Mouse (Mus musculus) intestine, postnatal 0 days (tissue): ENCODE measurements around the gene Selenow. TPM values are rescaled to one million over a fixed set of nuclear protein-coding genes. Genes with fewer than 3 reads are reported as not detected.
A peak's percentile ranks its signal among the peaks of the same experiment; 100 is the strongest.

ENCODE experiments used
- ATAC-seq: fragments of 200-750 bp; cut with Nextera tagmentation; 2 replicates; pipeline ENCODE4 v1.8.0; 2017; ENCODE audit warnings: mild to moderate bottlenecking, moderate TSS enrichment, moderate library complexity
- H3K27ac ChIP-seq: fragments of 300-500 bp; sonication (generic); 2 replicates; pipeline ENCODE4 v1.5.1; 2014; ENCODE audit warnings: mild to moderate bottlenecking, low read depth, low read length, moderate library complexity
- H3K27me3 ChIP-seq: fragments of 300-500 bp; sonication (generic); replicated peaks from 2 replicates; pipeline ENCODE4 v1.6.1; 2014; ENCODE audit warnings: low read length, mixed read lengths; ENCODE audit not compliant: control insufficient read depth, insufficient read depth
- H3K36me3 ChIP-seq: fragments of 300-500 bp; sonication (generic); 2 replicates; pipeline ENCODE4 v1.6.1; 2014; ENCODE audit warnings: mild to moderate bottlenecking, moderate library complexity; ENCODE audit not compliant: control insufficient read depth, insufficient read depth
- H3K4me1 ChIP-seq: fragments of 300-500 bp; sonication (generic); replicated peaks from 2 replicates; pipeline ENCODE4 v1.6.1; 2014; ENCODE audit warnings: antibody characterized with exemption, low read length, mixed read lengths; ENCODE audit not compliant: control insufficient read depth, insufficient read depth
- H3K4me2 ChIP-seq: fragments of 300-500 bp; sonication (generic); replicated peaks from 2 replicates; pipeline ENCODE4 v1.6.1; 2014; ENCODE audit warnings: low read depth, mild to moderate bottlenecking, moderate library complexity
- H3K4me3 ChIP-seq: fragments of 300-500 bp; sonication (generic); 2 replicates; pipeline ENCODE4 v1.5.1; 2014; ENCODE audit warnings: low read depth, low read length
- H3K9ac ChIP-seq: fragments of 300-500 bp; sonication (generic); 2 replicates; pipeline ENCODE4 v1.6.1; 2014; ENCODE audit warnings: mild to moderate bottlenecking, low read depth, low read length
- H3K9me3 ChIP-seq: fragments of 300-500 bp; sonication (generic); 2 replicates; pipeline ENCODE4 v1.6.1; 2016; ENCODE audit warnings: mixed run types; ENCODE audit not compliant: control insufficient read depth
- CTCF ChIP-seq: sonication (generic); IDR thresholded peaks from 2 replicates; pipeline ENCODE4 v1.5.1; 2016; ENCODE audit warnings: low read depth, mild to moderate bottlenecking, control low read depth, antibody characterized with exemption, moderate library complexity
- WGBS: fragments of 180-500 bp; shearing (Covaris S2); extraction: QIAGEN DNeasy Blood & Tissue Kit; methylation state at CpG from one replicate; pipeline ENCODE4 v1.1.7; 2014; 5-methylcytosine and 5-hydroxymethylcytosine counted together
- polyA plus RNA-seq: library from polyadenylated mRNA; unstranded; fragments of >200 nt; fragmentation: Nextera tagmentation; extraction: Ambion mirVana; gene quantifications from 2 replicates; pipeline ENCODE4 v1.2.1, GENCODE M21; 2015

The Selenow gene
- polyA plus RNA-seq, 1 experiment from 2014 or later: 814 TPM

- TF ChIP-seq CTCF: no peak
- WGBS: 17% methylated on average over 20 of the region's 21 CpGs
- H3K4me2 ChIP-seq: peak overlapping the region; percentile 50
- H3K9me3 ChIP-seq: no peaks in the 10 kb centered on the region
- ATAC-seq: no peak; the same call in 1 of the 2 replicates
- H3K4me1 ChIP-seq: no peaks in the 10 kb centered on the region; the same call in 1 of the 2 replicates
- H3K9ac ChIP-seq: no peak overlapping the region
- peaks cover 34% of the 10 kb centered on the region; the same call in 1 of the 2 replicates for H3K36me3 ChIP-seq
- H3K4me3 ChIP-seq: no peak overlapping the region
- no peak overlapping the region for H3K27ac ChIP-seq
- no peaks in the 10 kb centered on the region for H3K27me3 ChIP-seq
Measured at GRCm38 (mm10) chr7:15954978-15955443, 32.8 kb upstream of the Selenow start.

GRCm38 (mm10) chr7:15954436-15954835 lies 32.2 kb upstream of the Selenow start:
- Histone ChIP-seq H3K27me3 (no peaks in the 10 kb centered on the region), H3K9me3 (no peaks in the 10 kb centered on the region), H3K4me3 (no peak overlapping the region), H3K4me2 (no peak overlapping the region; the same call in 1 of the 2 replicates), H3K36me3 (peaks cover 35% of the 10 kb centered on the region; the same call in 1 of the 2 replicates), H3K4me1 (no peaks in the 10 kb centered on the region; the same call in 1 of the 2 replicates), H3K27ac (no peak overlapping the region), H3K9ac (no peak overlapping the region)
- ATAC-seq: no peak
- TF ChIP-seq CTCF: no peak
- WGBS: 88% methylated on average over 7 of the region's 7 CpGs

GRCm38 (mm10) chr7:15953307-15954074 lies 31.3 kb upstream of the Selenow start:
- H3K27me3 ChIP-seq: no peaks in the 10 kb centered on the region
- WGBS: 89% methylated on average over 13 of the region's 13 CpGs
- ATAC-seq: no peak
- TF ChIP-seq CTCF: peak; percentile 58
- H3K9ac ChIP-seq: no peak overlapping the region
- no peak overlapping the region for H3K4me3 ChIP-seq
- no peak overlapping the region for H3K27ac ChIP-seq
- H3K9me3 ChIP-seq: no peaks in the 10 kb centered on the region
- H3K36me3 ChIP-seq: peaks cover 31% of the 10 kb centered on the region; the same call in 1 of the 2 replicates
- H3K4me2 ChIP-seq: no peak overlapping the region
- no peaks in the 10 kb centered on the region; the same call in 1 of the 2 replicates for H3K4me1 ChIP-seq

- Histone ChIP-seq H3K9me3 (no peaks in the 10 kb centered on the region), H3K4me3 (no peak overlapping the region), H3K27ac (no peak overlapping the region), H3K36me3 (peaks cover 28% of the 10 kb centered on the region; the same call in 1 of the 2 replicates), H3K4me1 (no peaks in the 10 kb centered on the region; the same call in 1 of the 2 replicates), H3K9ac (no peak overlapping the region), H3K4me2 (no peak overlapping the region), H3K27me3 (no peaks in the 10 kb centered on the region)
- 46% methylated on average over 3 of the region's 3 CpGs for WGBS
- TF ChIP-seq CTCF: no peak
- no peak for ATAC-seq
Measured at GRCm38 (mm10) chr7:15952416-15952815, 30.2 kb upstream of the Selenow start.

- 89% methylated on average over 15 of the region's 15 CpGs for WGBS
- H3K36me3 ChIP-seq: peaks cover 21% of the 10 kb centered on the region; the same call in 1 of the 2 replicates
- H3K4me2 ChIP-seq: no peak overlapping the region
- TF ChIP-seq CTCF: no peak
- no peak overlapping the region for H3K9ac ChIP-seq
- H3K27ac ChIP-seq: no peak overlapping the region
- no peak for ATAC-seq
- H3K4me3 ChIP-seq: no peak overlapping the region
- no peaks in the 10 kb centered on the region for H3K9me3 ChIP-seq
- no peaks in the 10 kb centered on the region for H3K4me1 ChIP-seq
- H3K27me3 ChIP-seq: no peaks in the 10 kb centered on the region
Measured at GRCm38 (mm10) chr7:15950008-15950407, 27.8 kb upstream of the Selenow start.

- Histone ChIP-seq H3K27ac (no peak overlapping the region), H3K36me3 (peaks cover 23% of the 10 kb centered on the region; the same call in 1 of the 2 replicates), H3K27me3 (no peaks in the 10 kb centered on the region), H3K4me2 (no peak overlapping the region), H3K4me3 (no peak overlapping the region), H3K4me1 (no peaks in the 10 kb centered on the region), H3K9ac (no peak overlapping the region), H3K9me3 (no peaks in the 10 kb centered on the region)
- WGBS: 80% methylated on average over 7 of the region's 7 CpGs
- no peak for ATAC-seq
- TF ChIP-seq CTCF: no peak
Measured at GRCm38 (mm10) chr7:15949216-15949790, 27.1 kb upstream of the Selenow start.
